Mouse (Mus musculus) left cerebral cortex, adult 8-10 months (tissue): ENCODE data around the gene Cdhr2. TPM values are rescaled to one million over a fixed set of nuclear protein-coding genes. Genes with fewer than 3 reads are reported as not detected.

Experiments
- DNase-seq, 2 experiments: peaks; one replicate each; pipeline ENCODE4 v3.0.0; 2022; ENCODE audit warnings: low spot score in 2 of 2
- total RNA-seq, 4 experiments: library from RNA; stranded (reverse); gene quantifications; 2 replicates each; pipeline ENCODE4 v1.2.4; 2022

Cdhr2 gene
- total RNA-seq, 4 experiments from 2014 or later = 0.13 to 0.35 (median 0.25) TPM

GRCm38 (mm10) chr13:54692711-54693557, 8.3 kb upstream of the Cdhr2 start:
- no peak for DNase-seq

GRCm38 (mm10) chr13:54693558-54694347, 7.5 kb upstream of the Cdhr2 start, which contains the start of gene Rnf44:
Rnf44 (minus strand) TSS chr13:54693907.
- peak; percentile 91 to 99 for DNase-seq

GRCm38 (mm10) chr13:54694348-54695060, 6.8 kb upstream of the Cdhr2 start:
- peak in 1 of 2 experiments; percentile 91 for DNase-seq

- no peak for DNase-seq
Observed at GRCm38 (mm10) chr13:54695479-54696230, 5.6 kb upstream of the Cdhr2 start.

GRCm38 (mm10) chr13:54702507-54702906, 1.2 kb downstream of the Cdhr2 start:
- no peak for DNase-seq

- no peak for DNase-seq
Observed at GRCm38 (mm10) chr13:54704890-54705289, 3.6 kb downstream of the Cdhr2 start.

GRCm38 (mm10) chr13:54710866-54711265, 9.6 kb downstream of the Cdhr2 start:
- DNase-seq = no peak

GRCm38 (mm10) chr13:54714393-54714792, 13.1 kb downstream of the Cdhr2 start:
- no peak for DNase-seq

- DNase-seq = no peak
Observed at GRCm38 (mm10) chr13:54714996-54715395, 13.7 kb downstream of the Cdhr2 start.

GRCm38 (mm10) chr13:54716916-54717315, 15.7 kb downstream of the Cdhr2 start:
- DNase-seq = no peak

GRCm38 (mm10) chr13:54723143-54723542, 21.9 kb downstream of the Cdhr2 start:
- DNase-seq = no peak

- no peak for DNase-seq
Observed at GRCm38 (mm10) chr13:54726131-54726530, 24.9 kb downstream of the Cdhr2 start.

- DNase-seq = no peak
Observed at GRCm38 (mm10) chr13:54736931-54737330, 35.7 kb downstream of the Cdhr2 start.

GRCm38 (mm10) chr13:54737488-54738212, 36.4 kb downstream of the Cdhr2 start:
- DNase-seq = no peak

- peak in 1 of 2 experiments; percentile 21 for DNase-seq
Observed at GRCm38 (mm10) chr13:54738213-54738601, 36.9 kb downstream of the Cdhr2 start.

- DNase-seq = no peak
Observed at GRCm38 (mm10) chr13:54746110-54746509, 44.8 kb downstream of the Cdhr2 start.

GRCm38 (mm10) chr13:54746896-54747295, 45.6 kb downstream of the Cdhr2 start:
- no peak for DNase-seq

- no peak for DNase-seq
Observed at GRCm38 (mm10) chr13:54748190-54748589, 46.9 kb downstream of the Cdhr2 start.

GRCm38 (mm10) chr13:54748721-54749060, 47.4 kb downstream of the Cdhr2 start:
- no peak for DNase-seq
